Mouse (Mus musculus) kidney, adult 2 months (tissue): ENCODE data around the gene Pkd1l1. TPM values are rescaled to one million over a fixed set of nuclear protein-coding genes. Genes with fewer than 3 reads are reported as not detected.
A peak's percentile ranks its signal among the peaks of the same experiment; 100 is the strongest.

ENCODE experiments used
- DNase-seq: peaks from one replicate; pipeline ENCODE4 v3.0.0; 2021
- H3K27ac ChIP-seq: fragments of 200-500 bp; 2 replicates; pipeline ENCODE4 v1.5.1; 2012; ENCODE audit warnings: low read depth, low read length, control low read depth, inconsistent platforms; ENCODE audit not compliant: insufficient read depth
- H3K27me3 ChIP-seq: fragments of 200-500 bp; replicated peaks from 2 replicates; pipeline ENCODE4 v1.6.1; 2012; ENCODE audit warnings: mild to moderate bottlenecking, moderate library complexity, low read length, inconsistent platforms; ENCODE audit not compliant: control insufficient read depth, insufficient read depth
- H3K36me3 ChIP-seq: fragments of 200-500 bp; 2 replicates; pipeline ENCODE4 v1.6.1; 2012; ENCODE audit warnings: mild to moderate bottlenecking, moderate library complexity, low read length, inconsistent platforms; ENCODE audit not compliant: control insufficient read depth, insufficient read depth
- H3K4me1 ChIP-seq: fragments of 200-500 bp; 2 replicates; pipeline ENCODE4 v1.6.1; 2011; ENCODE audit warnings: low read length; ENCODE audit not compliant: control insufficient read depth, insufficient read depth
- H3K4me3 ChIP-seq: fragments of 200-500 bp; 2 replicates; pipeline ENCODE4 v1.5.1; 2011; ENCODE audit warnings: mild to moderate bottlenecking, low read depth, low read length, control low read depth; ENCODE audit not compliant: insufficient read depth
- CTCF ChIP-seq: fragments of 200-500 bp; conservative IDR thresholded peaks from 2 replicates; pipeline ENCODE4 v1.5.1; 2011; ENCODE audit warnings: low read depth, mild to moderate bottlenecking, control low read depth, low read length, moderate library complexity, mixed read lengths; ENCODE audit not compliant: insufficient read depth, insufficient read length
- POLR2A ChIP-seq: fragments of 200-500 bp; IDR thresholded peaks from one replicate; pipeline ENCODE4 v1.6.1; 2011; ENCODE audit warnings: low read depth, low read length, control low read depth
- WGBS: fragments of 180-500 bp; shearing (Covaris S2); methylation state at CpG from one replicate; pipeline ENCODE4 v1.1.7; 2018; 5-methylcytosine and 5-hydroxymethylcytosine counted together
- polyA plus RNA-seq: library from polyadenylated mRNA; depleted of rRNA; stranded (reverse); fragments of >200 nt; gene quantifications from 2 replicates; pipeline ENCODE4 v1.2.3, GENCODE M21; 2012

The Pkd1l1 gene
- polyA plus RNA-seq, 1 experiment: 0.39 TPM

- no peak overlapping the region for H3K4me3 ChIP-seq
- H3K27me3 ChIP-seq: no peaks in the 10 kb centered on the region
- H3K4me1 ChIP-seq: no peaks in the 10 kb centered on the region
- WGBS: 79% methylated on average over 4 of the region's 4 CpGs
- peaks cover 2% of the 10 kb centered on the region; the same call in 1 of the 2 replicates for H3K36me3 ChIP-seq
- TF ChIP-seq CTCF: no peak
- no peak for TF ChIP-seq POLR2A
- DNase-seq: no peak
- H3K27ac ChIP-seq: no peak overlapping the region
Observed at GRCm38 (mm10) chr11:8988084-8988483, 15.0 kb upstream of the Pkd1l1 start.

DNA sequence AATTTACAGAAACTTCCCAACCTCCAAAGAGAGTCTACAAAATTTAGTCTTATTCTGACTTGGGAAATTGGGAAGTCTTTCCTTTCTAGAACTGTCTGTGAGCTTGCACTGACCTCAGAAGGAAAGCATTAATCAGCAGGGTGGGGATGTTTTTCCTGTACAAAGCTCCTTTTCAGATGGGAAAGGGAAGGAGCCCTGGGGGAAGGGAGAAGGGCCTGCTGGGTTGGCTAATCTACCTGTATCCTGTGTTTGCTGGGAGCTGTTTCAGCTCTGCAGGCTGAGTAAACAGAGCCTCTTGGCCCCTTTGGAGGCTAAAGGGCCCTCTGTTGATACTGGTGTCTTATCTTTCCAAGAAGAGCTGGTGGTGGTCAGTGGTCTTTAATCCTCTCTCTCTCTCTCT, 13.0 kb upstream of the Pkd1l1 start:
- Histone ChIP-seq H3K27ac (peak overlapping the region; percentile 74), H3K36me3 (no peaks in the 10 kb centered on the region), H3K4me3 (no peak overlapping the region), H3K27me3 (no peaks in the 10 kb centered on the region), H3K4me1 (no peaks in the 10 kb centered on the region)
- DNase-seq: peak; percentile 82
- TF ChIP-seq POLR2A (no peak), CTCF (no peak)

GRCm38 (mm10) chr11:8983237-8983861, 10.3 kb upstream of the Pkd1l1 start:
- Histone ChIP-seq H3K4me1 (no peaks in the 10 kb centered on the region), H3K27ac (no peak overlapping the region), H3K4me3 (no peak overlapping the region), H3K36me3 (no peaks in the 10 kb centered on the region), H3K27me3 (no peaks in the 10 kb centered on the region)
- DNase-seq: peak; percentile 74
- TF ChIP-seq POLR2A (no peak), CTCF (peak; percentile 67)
- WGBS: 46% methylated on average over 6 of the region's 6 CpGs

- Histone ChIP-seq H3K4me3 (no peak overlapping the region), H3K27me3 (no peaks in the 10 kb centered on the region), H3K36me3 (no peaks in the 10 kb centered on the region), H3K27ac (no peak overlapping the region), H3K4me1 (no peaks in the 10 kb centered on the region)
- 80% methylated on average over 4 of the region's 4 CpGs for WGBS
- TF ChIP-seq CTCF (no peak), POLR2A (no peak)
- DNase-seq: no peak
Observed at GRCm38 (mm10) chr11:8978154-8978553, 5.1 kb upstream of the Pkd1l1 start.

- no peaks in the 10 kb centered on the region for H3K27me3 ChIP-seq
- H3K27ac ChIP-seq: no peak overlapping the region
- WGBS: 81% methylated on average over 6 of the region's 6 CpGs
Observed at GRCm38 (mm10) chr11:8972093-8972492, 973 bp downstream of the Pkd1l1 start.

GRCm38 (mm10) chr11:8970509-8970908, 2.6 kb downstream of the Pkd1l1 start:
- H3K27ac ChIP-seq: no peak overlapping the region
- H3K27me3 ChIP-seq: no peaks in the 10 kb centered on the region
- H3K36me3 ChIP-seq: no peaks in the 10 kb centered on the region
- TF ChIP-seq CTCF: no peak
- no peak for DNase-seq
- no peak overlapping the region for H3K4me3 ChIP-seq
- WGBS: 74% methylated on average over 9 of the region's 9 CpGs
- H3K4me1 ChIP-seq: no peaks in the 10 kb centered on the region

More at GRCm38 (mm10) chr11:8972093-8972492, 973 bp downstream of the Pkd1l1 start:
- no peak for DNase-seq
- Histone ChIP-seq H3K36me3 (no peaks in the 10 kb centered on the region), H3K4me1 (no peaks in the 10 kb centered on the region), H3K4me3 (no peak overlapping the region)
- no peak for TF ChIP-seq CTCF
- TF ChIP-seq POLR2A: no peak

GRCm38 (mm10) chr11:8968094-8968493, 5.0 kb downstream of the Pkd1l1 start:
- Histone ChIP-seq H3K4me1 (no peaks in the 10 kb centered on the region), H3K27ac (no peak overlapping the region), H3K27me3 (no peaks in the 10 kb centered on the region), H3K4me3 (no peak overlapping the region), H3K36me3 (no peaks in the 10 kb centered on the region)
- DNase-seq: no peak
- TF ChIP-seq POLR2A (no peak), CTCF (no peak)
- WGBS: 96% methylated on average over 7 of the region's 7 CpGs

- Histone ChIP-seq H3K27me3 (no peaks in the 10 kb centered on the region), H3K4me3 (no peak overlapping the region), H3K36me3 (no peaks in the 10 kb centered on the region), H3K4me1 (no peaks in the 10 kb centered on the region), H3K27ac (no peak overlapping the region)
- WGBS: 70% methylated on average over 10 of the region's 10 CpGs
- DNase-seq: peak; percentile 13
- TF ChIP-seq POLR2A: no peak
Observed at GRCm38 (mm10) chr11:8958572-8958971, 14.5 kb downstream of the Pkd1l1 start.
